Mouse (Mus musculus) embryonic facial prominence, embryonic 12.5 days (tissue): ENCODE measurements around the gene Gm29666. TPM values are rescaled to one million over a fixed set of nuclear protein-coding genes. Genes with fewer than 3 reads are reported as not detected.

ENCODE experiments used
- ATAC-seq: fragments of 200-750 bp; cut with Nextera tagmentation; 2 replicates; pipeline ENCODE4 v1.8.0; 2017; ENCODE audit not compliant: insufficient number of reproducible peaks, insufficient read depth, low FRiP score, low TSS enrichment
- H3K27ac ChIP-seq: fragments of 300-500 bp; sonication (generic); 2 replicates; pipeline ENCODE4 v1.5.1; 2016; ENCODE audit warnings: mild to moderate bottlenecking
- H3K27me3 ChIP-seq: fragments of 300-500 bp; sonication (generic); 2 replicates; pipeline ENCODE4 v1.6.1; 2016; ENCODE audit warnings: mild to moderate bottlenecking, moderate library complexity
- H3K36me3 ChIP-seq: fragments of 300-500 bp; sonication (generic); 2 replicates; pipeline ENCODE4 v1.6.1; 2016; ENCODE audit warnings: mild to moderate bottlenecking
- H3K4me1 ChIP-seq: fragments of 300-500 bp; sonication (generic); 2 replicates; pipeline ENCODE4 v1.6.1; 2016
- H3K4me2 ChIP-seq: fragments of 300-500 bp; sonication (generic); replicated peaks from 2 replicates; pipeline ENCODE4 v1.6.1; 2016; ENCODE audit warnings: mild to moderate bottlenecking, moderate library complexity
- H3K4me3 ChIP-seq: fragments of 300-500 bp; sonication (generic); 2 replicates; pipeline ENCODE4 v1.5.1; 2016; ENCODE audit warnings: mild to moderate bottlenecking
- H3K9ac ChIP-seq: fragments of 300-500 bp; sonication (generic); 2 replicates; pipeline ENCODE4 v1.6.1; 2016; ENCODE audit warnings: mild to moderate bottlenecking, moderate library complexity
- H3K9me3 ChIP-seq: fragments of 300-500 bp; sonication (generic); 2 replicates; pipeline ENCODE4 v1.6.1; 2016; ENCODE audit warnings: mild to moderate bottlenecking, moderate library complexity
- WGBS: fragments of 180-500 bp; shearing (Covaris S2); methylation state at CpG from one replicate; pipeline ENCODE4 v1.1.7; 2016; 5-methylcytosine and 5-hydroxymethylcytosine counted together
- polyA plus RNA-seq: library from polyadenylated mRNA; unstranded; fragments of >200 nt; fragmentation: Nextera tagmentation; extraction: Ambion mirVana; gene quantifications from 2 replicates; pipeline ENCODE4 v1.2.1, GENCODE M21; 2016

Gm29666 gene
- 0.95 and 1.2 TPM in 2 replicates for polyA plus RNA-seq

- no peak within 1 kb of the TSS for H3K27ac ChIP-seq
- no peak within 1 kb of the TSS for H3K4me3 ChIP-seq
- H3K4me2 ChIP-seq, result no peak within 1 kb of the TSS
- no peaks in the 10 kb centered on the region for H3K27me3 ChIP-seq
- no peaks in the 10 kb centered on the region for H3K36me3 ChIP-seq
- no peaks in the 10 kb centered on the region for H3K9me3 ChIP-seq
- WGBS, result 85% methylated on average over 3 of the region's 3 CpGs
- H3K4me1 ChIP-seq, result peaks cover 15% of the 10 kb centered on the region; the same call in 1 of the 2 replicates
- no peak within 1 kb of the TSS for H3K9ac ChIP-seq
- ATAC-seq, result no peak
Measured at GRCm38 (mm10) chr15:84919938-84920337, at the start of gene Gm29666. Gm29666 (minus strand) TSS chr15:84920038.

GRCm38 (mm10) chr15:84968534-84968933 lies 48.7 kb upstream of the Gm29666 start:
- no peak for ATAC-seq

GRCm38 (mm10) chr15:84965575-84966360 lies 45.9 kb upstream of the Gm29666 start:
- H3K9me3 ChIP-seq, result no peaks in the 10 kb centered on the region
- H3K4me1 ChIP-seq, result 0 out of 2 replicates have a peak, but pooled peaks cover 1% of the 10 kb centered on the region
- 65% methylated on average over 7 of the region's 7 CpGs for WGBS
- no peaks in the 10 kb centered on the region for H3K36me3 ChIP-seq
- ATAC-seq, result no peak
- H3K27me3 ChIP-seq, result no peaks in the 10 kb centered on the region
- no peak overlapping the region for H3K4me3 ChIP-seq
- H3K27ac ChIP-seq, result no peak overlapping the region
- no peak overlapping the region for H3K9ac ChIP-seq
- no peak overlapping the region for H3K4me2 ChIP-seq

More at GRCm38 (mm10) chr15:84968534-84968933, 48.7 kb upstream of the Gm29666 start:
- Histone ChIP-seq H3K27me3 (no peaks in the 10 kb centered on the region), H3K4me2 (no peak overlapping the region), H3K27ac (no peak overlapping the region), H3K36me3 (no peaks in the 10 kb centered on the region), H3K9ac (no peak overlapping the region), H3K9me3 (no peaks in the 10 kb centered on the region), H3K4me1 (no peaks in the 10 kb centered on the region), H3K4me3 (no peak overlapping the region)
- 82% methylated on average over 4 of the region's 4 CpGs for WGBS

- Histone ChIP-seq H3K9me3 (no peaks in the 10 kb centered on the region), H3K4me2 (no peak overlapping the region), H3K36me3 (no peaks in the 10 kb centered on the region), H3K4me1 (0 out of 2 replicates have a peak, but pooled peaks cover 4% of the 10 kb centered on the region), H3K4me3 (no peak overlapping the region), H3K27ac (no peak overlapping the region), H3K9ac (no peak overlapping the region), H3K27me3 (no peaks in the 10 kb centered on the region)
- 75% methylated on average over 5 of the region's 5 CpGs for WGBS
- ATAC-seq, result no peak
Measured at GRCm38 (mm10) chr15:84964771-84965170, 44.9 kb upstream of the Gm29666 start.

GRCm38 (mm10) chr15:84962518-84962917 lies 42.7 kb upstream of the Gm29666 start:
- Histone ChIP-seq H3K4me3 (no peak overlapping the region), H3K27ac (no peak overlapping the region), H3K27me3 (no peaks in the 10 kb centered on the region), H3K9me3 (no peaks in the 10 kb centered on the region), H3K9ac (no peak overlapping the region), H3K4me2 (no peak overlapping the region), H3K4me1 (peaks cover 9% of the 10 kb centered on the region; the same call in 1 of the 2 replicates), H3K36me3 (no peaks in the 10 kb centered on the region)
- 85% methylated on average over 2 of the region's 2 CpGs for WGBS
- no peak for ATAC-seq

GRCm38 (mm10) chr15:84960692-84961091 lies 40.9 kb upstream of the Gm29666 start:
- Histone ChIP-seq H3K4me2 (no peak overlapping the region), H3K4me1 (peaks cover 9% of the 10 kb centered on the region; the same call in 1 of the 2 replicates), H3K4me3 (no peak overlapping the region), H3K27ac (no peak overlapping the region), H3K36me3 (0 out of 2 replicates have a peak, but pooled peaks cover 3% of the 10 kb centered on the region), H3K9me3 (no peaks in the 10 kb centered on the region), H3K27me3 (no peaks in the 10 kb centered on the region), H3K9ac (no peak overlapping the region)
- ATAC-seq, result no peak
- 22% methylated on average over 8 of the region's 8 CpGs for WGBS

GRCm38 (mm10) chr15:84959891-84960290 lies 40.1 kb upstream of the Gm29666 start:
- WGBS, result 75% methylated on average over 6 of the region's 6 CpGs

GRCm38 (mm10) chr15:84958331-84958730 lies 38.5 kb upstream of the Gm29666 start:
- Histone ChIP-seq H3K9ac (no peak overlapping the region), H3K4me2 (no peak overlapping the region), H3K27ac (no peak overlapping the region), H3K27me3 (no peaks in the 10 kb centered on the region), H3K36me3 (peaks cover 21% of the 10 kb centered on the region), H3K4me3 (no peak overlapping the region), H3K9me3 (no peaks in the 10 kb centered on the region), H3K4me1 (peaks cover 9% of the 10 kb centered on the region; the same call in 1 of the 2 replicates)
- ATAC-seq, result no peak
- 82% methylated on average over 3 of the region's 3 CpGs for WGBS

More at GRCm38 (mm10) chr15:84959891-84960290, 40.1 kb upstream of the Gm29666 start:
- H3K36me3 ChIP-seq, result peaks cover 11% of the 10 kb centered on the region
- no peak overlapping the region for H3K27ac ChIP-seq
- H3K27me3 ChIP-seq, result no peaks in the 10 kb centered on the region
- peaks cover 9% of the 10 kb centered on the region; the same call in 1 of the 2 replicates for H3K4me1 ChIP-seq
- H3K9ac ChIP-seq, result no peak overlapping the region
- ATAC-seq, result no peak
- no peak overlapping the region for H3K4me2 ChIP-seq
- H3K4me3 ChIP-seq, result no peak overlapping the region
- no peaks in the 10 kb centered on the region for H3K9me3 ChIP-seq

- Histone ChIP-seq H3K27me3 (no peaks in the 10 kb centered on the region), H3K4me3 (no peak overlapping the region), H3K4me1 (peaks cover 9% of the 10 kb centered on the region; the same call in 1 of the 2 replicates), H3K9me3 (no peaks in the 10 kb centered on the region), H3K36me3 (peaks cover 25% of the 10 kb centered on the region), H3K9ac (no peak overlapping the region), H3K27ac (no peak overlapping the region), H3K4me2 (no peak overlapping the region)
- WGBS, result 36% methylated on average over 3 of the region's 3 CpGs
- no peak for ATAC-seq
Measured at GRCm38 (mm10) chr15:84957851-84958250, 38.0 kb upstream of the Gm29666 start.

GRCm38 (mm10) chr15:84953259-84953658 lies 33.4 kb upstream of the Gm29666 start:
- no peaks in the 10 kb centered on the region for H3K27me3 ChIP-seq
- peaks cover 5% of the 10 kb centered on the region; the same call in 1 of the 2 replicates for H3K4me1 ChIP-seq
- ATAC-seq, result no peak
- H3K9ac ChIP-seq, result no peak overlapping the region
- H3K4me3 ChIP-seq, result no peak overlapping the region
- no peaks in the 10 kb centered on the region for H3K9me3 ChIP-seq
- WGBS, result 89% methylated on average over 11 of the region's 11 CpGs
- H3K36me3 ChIP-seq, result peaks cover 69% of the 10 kb centered on the region
- no peak overlapping the region for H3K4me2 ChIP-seq
- no peak overlapping the region for H3K27ac ChIP-seq

GRCm38 (mm10) chr15:84950053-84950452 lies 30.2 kb upstream of the Gm29666 start:
- Histone ChIP-seq H3K4me3 (no peak overlapping the region), H3K9ac (no peak overlapping the region), H3K27me3 (no peaks in the 10 kb centered on the region), H3K27ac (no peak overlapping the region), H3K4me1 (no peaks in the 10 kb centered on the region), H3K4me2 (no peak overlapping the region), H3K9me3 (no peaks in the 10 kb centered on the region), H3K36me3 (peaks cover 69% of the 10 kb centered on the region)
- WGBS, result 91% methylated on average over 4 of the region's 4 CpGs
- ATAC-seq, result no peak

GRCm38 (mm10) chr15:84948990-84949389 lies 29.2 kb upstream of the Gm29666 start:
- 91% methylated on average over 14 of the region's 14 CpGs for WGBS
- Histone ChIP-seq H3K4me3 (no peak overlapping the region), H3K27ac (no peak overlapping the region), H3K9ac (no peak overlapping the region), H3K27me3 (no peaks in the 10 kb centered on the region), H3K9me3 (no peaks in the 10 kb centered on the region), H3K36me3 (peaks cover 64% of the 10 kb centered on the region), H3K4me2 (no peak overlapping the region), H3K4me1 (no peaks in the 10 kb centered on the region)
- no peak for ATAC-seq
